Comparison of ENCODE assay signal across 8 mouse cellular contexts in the genomic region with DNA sequence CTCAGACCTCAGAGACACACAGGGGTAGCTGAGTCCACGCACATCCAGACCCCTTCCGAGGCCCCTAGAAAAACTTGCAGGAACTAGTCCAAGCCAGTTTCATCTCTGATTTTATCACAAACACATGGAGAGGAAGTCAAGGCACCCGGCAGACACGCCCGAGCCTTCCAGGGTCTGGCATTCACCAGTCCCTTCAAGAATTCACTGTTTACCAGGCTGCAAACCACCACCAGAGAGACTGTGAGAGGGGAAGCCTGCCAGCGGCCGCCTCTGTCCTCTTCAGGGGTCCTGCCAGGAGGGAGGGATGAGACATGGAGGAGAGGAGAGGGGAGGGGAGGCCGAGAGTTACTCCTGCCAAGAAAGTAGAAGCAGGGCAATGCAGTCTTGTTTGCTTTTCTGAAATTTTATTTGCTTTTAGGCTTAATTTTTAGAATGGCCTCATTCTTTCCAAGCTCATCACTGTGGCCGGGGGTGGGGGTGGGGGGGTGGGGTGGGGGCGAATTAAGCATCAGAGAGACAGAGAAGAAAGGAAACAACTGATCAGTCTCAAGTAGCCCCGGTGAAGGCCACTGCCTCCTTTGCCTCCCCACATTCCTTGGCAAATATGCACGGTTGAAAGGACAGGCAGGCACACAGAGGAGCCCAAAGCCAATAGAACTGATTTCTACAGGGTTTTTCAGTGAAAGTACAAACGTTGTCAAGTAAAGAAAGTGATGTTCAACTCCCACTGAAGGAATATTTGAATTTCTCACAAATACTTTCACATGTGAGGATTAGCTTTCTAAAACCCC. TPM values are rescaled to one million over a fixed set of nuclear protein-coding genes. Genes with fewer than 3 reads are reported as not detected.
A peak's percentile ranks its signal among the peaks of the same experiment; 100 is the strongest.
DNase-seq lines count a peak whose midpoint lies in the region; ATAC-seq and TF ChIP-seq lines count a peak whose summit lies in the region.

No protein-coding gene starts in this region.

- WGBS in embryonic facial prominence, embryonic 11.5 days = 3% methylated on average over 12 of the region's 13 CpGs
- WGBS in liver, embryonic 11.5 days = 9% methylated on average over 13 of the region's 13 CpGs
- WGBS in neural tube, embryonic 13.5 days = 7% methylated on average over 13 of the region's 13 CpGs

- H3K9me3 ChIP-seq in embryonic facial prominence, embryonic 11.5 days (replicated peaks; ENCODE audit: control insufficient read depth, low read length) = no peaks in the 10 kb centered on the region
- H3K9me3 ChIP-seq in liver, embryonic 11.5 days (ENCODE audit: control insufficient read depth, low read length) = no peaks in the 10 kb centered on the region
- H3K9me3 ChIP-seq in neural tube, embryonic 13.5 days = no peaks in the 10 kb centered on the region

- peaks cover 2% of the 10 kb centered on the region for H3K4me1 ChIP-seq in embryonic facial prominence, embryonic 11.5 days (ENCODE audit: control insufficient read depth, insufficient read depth, low read length)
- peaks cover 20% of the 10 kb centered on the region for H3K4me1 ChIP-seq in liver, embryonic 11.5 days (replicated peaks; ENCODE audit: control insufficient read depth, insufficient read depth, low read length)
- peaks cover 31% of the 10 kb centered on the region for H3K4me1 ChIP-seq in neural tube, embryonic 13.5 days (replicated peaks)

- no peak overlapping the region for H3K4me3 ChIP-seq in embryonic facial prominence, embryonic 11.5 days (ENCODE audit: low read depth, low read length)
- H3K4me3 ChIP-seq in liver, embryonic 11.5 days (ENCODE audit: low read depth, low read length) = no peak overlapping the region
- no peak overlapping the region for H3K4me3 ChIP-seq in neural tube, embryonic 13.5 days
- H3K4me3 ChIP-seq in left cerebral cortex, adult 2 months = no peak overlapping the region

- TF ChIP-seq CTCF in left cerebral cortex, adult 2 months (IDR thresholded peaks at IDR 0.05) = no peak

- peak; percentile 79 for ATAC-seq in embryonic facial prominence, embryonic 11.5 days (replicated peaks; ENCODE audit: insufficient number of reproducible peaks, low FRiP score, low TSS enrichment, low read depth)
- peak; percentile 57 for ATAC-seq in liver, embryonic 11.5 days (replicated peaks; ENCODE audit: low FRiP score)
- peak; percentile 83 for ATAC-seq in neural tube, embryonic 13.5 days (ENCODE audit: low read depth)

- peak; percentile 32 for DNase-seq in right cerebral cortex, postnatal 4 days
- DNase-seq in right cerebral cortex, adult 2 months (ENCODE audit: low spot score in 2 of 2) = no peak
- peak; percentile 90 for DNase-seq in embryonic facial prominence, embryonic 11.5 days (ENCODE audit: low spot score)
- DNase-seq in heart, postnatal 14 days = peak; percentile 16 to 39
- peak; percentile 51 for DNase-seq in liver, embryonic 11.5 days (ENCODE audit: low spot score)
- DNase-seq in left cerebral cortex, postnatal 25 days (ENCODE audit: low spot score in 2 of 2) = no peak
- DNase-seq in left cerebral cortex, adult 2 months (ENCODE audit: extremely low spot score in 1 of 2, low spot score in 2 of 2) = no peak

- intact Hi-C loops in heart, postnatal 14 days (cut with DNase I) = no loop called here
- intact Hi-C loops in left cerebral cortex, postnatal 25 days (cut with DNase I) = no loop called here
- intact Hi-C loops in left cerebral cortex, adult 2 months (cut with DNase I) = no loop called here

- no peaks in the 10 kb centered on the region for H3K27me3 ChIP-seq in embryonic facial prominence, embryonic 11.5 days (ENCODE audit: control insufficient read depth, insufficient read depth, low read length)
- H3K27me3 ChIP-seq in liver, embryonic 11.5 days (replicated peaks; ENCODE audit: control insufficient read depth, insufficient read depth, low read length) = no peaks in the 10 kb centered on the region
- no peaks in the 10 kb centered on the region for H3K27me3 ChIP-seq in neural tube, embryonic 13.5 days

- H3K36me3 ChIP-seq in embryonic facial prominence, embryonic 11.5 days (replicated peaks; ENCODE audit: control insufficient read depth, insufficient read depth, low read depth, low read length) = no peaks in the 10 kb centered on the region
- no peaks in the 10 kb centered on the region for H3K36me3 ChIP-seq in liver, embryonic 11.5 days (ENCODE audit: control insufficient read depth, insufficient read depth, low read length)
- H3K36me3 ChIP-seq in neural tube, embryonic 13.5 days = no peaks in the 10 kb centered on the region

- peak overlapping the region; percentile 48 for H3K9ac ChIP-seq in embryonic facial prominence, embryonic 11.5 days (replicated peaks; ENCODE audit: low read length)
- H3K9ac ChIP-seq in liver, embryonic 11.5 days (ENCODE audit: low read depth, low read length) = peak overlapping the region; percentile 53; the same call in 1 of the 2 replicates
- no peak overlapping the region for H3K9ac ChIP-seq in neural tube, embryonic 13.5 days

- peak overlapping the region; percentile 32 for H3K4me2 ChIP-seq in embryonic facial prominence, embryonic 11.5 days (ENCODE audit: low read depth, low read length)
- H3K4me2 ChIP-seq in liver, embryonic 11.5 days = peak overlapping the region; percentile 49
- peak overlapping the region; percentile 17; the same call in 1 of the 2 replicates for H3K4me2 ChIP-seq in neural tube, embryonic 13.5 days

- peak overlapping the region; percentile 87 for H3K27ac ChIP-seq in embryonic facial prominence, embryonic 11.5 days (replicated peaks; ENCODE audit: low read depth, low read length)
- H3K27ac ChIP-seq in liver, embryonic 11.5 days (ENCODE audit: low read depth, low read length) = 0 out of 2 replicates have a peak overlapping the region, but pooled peaks have one; percentile 5
- H3K27ac ChIP-seq in neural tube, embryonic 13.5 days (replicated peaks) = peak overlapping the region; percentile 70
- H3K27ac ChIP-seq in left cerebral cortex, adult 2 months = no peak overlapping the region

RNA-seq across cellular contexts. Expression of a gene that starts 43.1 kb away (rescaled TPM):
- 1,087 and 1,113 TPM in 2 replicates for polyA plus RNA-seq in embryonic facial prominence, embryonic 11.5 days (2014; fragmentation: Nextera tagmentation; extraction: Ambion mirVana)
- total RNA-seq in heart, postnatal 14 days (2021) = 10 to 100 TPM; 68.1 to 74.9 TPM
- polyA plus RNA-seq in liver, embryonic 11.5 days (2014; fragmentation: Nextera tagmentation; extraction: Ambion mirVana) = 294 and 295 TPM in 2 replicates
- 643 and 747 TPM in 2 replicates for polyA plus RNA-seq in neural tube, embryonic 13.5 days (2015; fragmentation: Nextera tagmentation; extraction: Ambion mirVana)
- total RNA-seq in left cerebral cortex, postnatal 25 days (2021) = 10 to 100 TPM; 66.1 to 66.7 TPM
- 10 to 100 TPM; 61.0 to 64.7 TPM for total RNA-seq in left cerebral cortex, adult 2 months (2021)

Comparison
In these comparisons a context has a peak if more than half of its experiments do, and no peak if none do; other contexts are left out.
1. DNase-seq: peak in right cerebral cortex, postnatal 4 days (single experiment), embryonic facial prominence, embryonic 11.5 days (single experiment), heart, postnatal 14 days (2 of 2) and liver, embryonic 11.5 days (single experiment); none in right cerebral cortex, adult 2 months (0 of 2), left cerebral cortex, postnatal 25 days (0 of 2) and left cerebral cortex, adult 2 months (0 of 2).
2. Peak in every context shown above with its lines, with median percentiles within 50 percentile points of each other: ATAC-seq and H3K4me2 ChIP-seq.